Mouse (Mus musculus): Measurements from ENCODE around the gene Msrb2. TPM values are rescaled to one million over a fixed set of nuclear protein-coding genes. Genes with fewer than 3 reads are reported as not detected.
A peak's percentile ranks its signal among the peaks of the same experiment; 100 is the strongest.

Msrb2 gene
- polyA plus RNA-seq, 1 experiment from 2014 or later, result 25.4 TPM

DNA sequence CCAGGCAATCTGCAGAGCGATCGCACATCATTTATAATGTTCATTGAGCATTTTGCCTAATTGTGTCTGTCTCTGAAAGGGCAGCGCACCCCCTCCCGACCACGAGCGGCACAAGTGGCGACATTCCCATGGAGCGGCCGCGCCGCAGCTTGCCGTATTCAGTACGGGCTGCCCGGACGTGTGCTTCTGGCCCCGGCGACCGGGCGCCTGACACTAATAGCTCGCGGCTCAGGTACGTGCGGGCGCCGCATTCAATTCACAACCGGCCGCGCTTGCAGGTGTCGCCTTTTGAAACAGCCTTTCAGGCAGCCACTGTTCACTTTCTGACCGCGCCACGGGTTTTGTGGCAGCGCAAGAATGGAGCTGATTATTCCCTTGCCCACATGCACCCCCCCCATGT lies 59.5 kb downstream of the Msrb2 start:
- Histone ChIP-seq H3K4me1 (peaks cover 16% of the 10 kb centered on the region), H3K36me3 (no peaks in the 10 kb centered on the region), H3K27me3 (peaks cover 88% of the 10 kb centered on the region), H3K4me2 (peak overlapping the region; percentile 29; the same call in 1 of the 2 replicates), H3K9ac (no peak overlapping the region), H3K9me3 (no peaks in the 10 kb centered on the region), H3K4me3 (no peak overlapping the region), H3K27ac (no peak overlapping the region)
- ATAC-seq (ENCODE audit: insufficient number of reproducible peaks, low FRiP score, low TSS enrichment, low read depth), result no peak
- under 1% methylated on average over 33 of the region's 33 CpGs for WGBS

DNA sequence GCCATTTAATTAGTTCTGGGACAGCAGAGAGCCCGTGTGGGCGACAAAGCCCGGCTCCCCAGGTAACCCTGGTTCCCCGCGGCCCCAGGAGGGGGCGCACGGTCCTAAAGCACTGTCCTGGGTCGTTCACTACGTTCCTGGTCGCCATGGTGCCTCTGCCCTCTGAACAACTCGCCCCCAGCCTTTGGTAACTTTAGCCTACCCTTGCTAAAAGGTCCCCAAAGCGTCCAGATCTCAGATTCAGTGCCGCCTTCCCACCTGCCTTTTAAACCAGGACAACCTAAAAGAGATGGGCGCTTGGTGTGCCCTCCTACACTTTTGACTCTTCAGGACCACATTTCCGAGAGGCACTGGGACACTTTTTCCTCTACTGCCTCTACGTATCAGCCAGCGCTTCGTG lies 59.9 kb downstream of the Msrb2 start:
- Histone ChIP-seq H3K27me3 (peaks cover 91% of the 10 kb centered on the region), H3K4me2 (no peak overlapping the region), H3K4me3 (no peak overlapping the region), H3K4me1 (peaks cover 16% of the 10 kb centered on the region), H3K36me3 (no peaks in the 10 kb centered on the region), H3K9me3 (no peaks in the 10 kb centered on the region), H3K9ac (no peak overlapping the region), H3K27ac (no peak overlapping the region)
- under 1% methylated on average over 18 of the region's 18 CpGs for WGBS
- no peak for ATAC-seq (ENCODE audit: insufficient number of reproducible peaks, low FRiP score, low TSS enrichment, low read depth)

DNA sequence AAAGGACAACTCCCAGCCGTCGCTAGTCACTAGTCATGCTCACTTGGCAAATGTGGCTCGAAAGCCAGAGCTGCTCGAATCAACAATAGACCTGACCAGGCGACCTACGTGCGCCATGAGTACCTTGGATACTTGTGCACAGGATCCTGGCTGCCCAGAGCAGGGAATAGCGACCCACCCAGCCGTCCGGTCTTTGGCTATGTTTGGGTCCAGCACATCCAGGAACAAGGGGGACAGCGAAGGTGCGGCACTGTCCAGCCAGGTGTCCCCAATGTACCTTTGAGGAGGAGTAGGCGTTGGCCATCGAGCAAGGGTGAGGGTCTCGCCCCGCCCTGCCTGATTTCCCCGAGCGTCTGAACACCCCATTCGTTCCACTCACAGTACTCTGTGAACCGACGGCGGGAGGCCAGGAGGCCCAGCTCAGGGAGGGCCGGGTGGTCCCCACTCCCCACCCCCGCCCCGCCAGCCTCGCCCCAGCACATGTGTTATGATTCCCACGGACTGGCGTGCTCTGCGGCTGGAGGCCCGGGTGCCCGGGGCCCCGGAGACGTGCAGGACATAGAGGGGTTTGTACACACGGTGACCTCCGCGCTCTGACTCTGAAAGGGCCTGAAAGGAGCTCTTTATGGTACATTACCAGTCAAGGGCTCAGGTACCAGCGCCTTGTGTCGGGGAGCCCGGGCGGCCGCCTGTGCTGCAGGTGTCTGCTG lies 60.5 kb downstream of the Msrb2 start:
- no peak overlapping the region for H3K27ac ChIP-seq
- no peak for ATAC-seq (ENCODE audit: insufficient number of reproducible peaks, low FRiP score, low TSS enrichment, low read depth)
- H3K27me3 ChIP-seq, result peaks cover 85% of the 10 kb centered on the region
- 3% methylated on average over 41 of the region's 41 CpGs for WGBS
- H3K36me3 ChIP-seq, result no peaks in the 10 kb centered on the region
- H3K4me1 ChIP-seq, result peaks cover 16% of the 10 kb centered on the region
- no peak overlapping the region for H3K9ac ChIP-seq
- no peaks in the 10 kb centered on the region for H3K9me3 ChIP-seq
- no peak overlapping the region for H3K4me2 ChIP-seq
- H3K4me3 ChIP-seq, result no peak overlapping the region

GRCm38 (mm10) chr2:19444346-19444745 lies 73.1 kb downstream of the Msrb2 start:
- Histone ChIP-seq H3K27ac (no peak overlapping the region), H3K27me3 (peaks cover 90% of the 10 kb centered on the region), H3K9me3 (no peaks in the 10 kb centered on the region), H3K9ac (no peak overlapping the region), H3K4me1 (peaks cover 23% of the 10 kb centered on the region), H3K4me3 (no peak overlapping the region), H3K4me2 (no peak overlapping the region), H3K36me3 (no peaks in the 10 kb centered on the region)
- WGBS, result 3% methylated on average over 9 of the region's 9 CpGs
- no peak for ATAC-seq (ENCODE audit: insufficient number of reproducible peaks, low FRiP score, low TSS enrichment, low read depth)

Other genes with a start within 250 kb of the Msrb2 start
- gene Armc3, start 172.1 kb upstream of the Msrb2 start, polyA plus RNA-seq (2015; fragmentation: Nextera tagmentation; extraction: Ambion mirVana), result 0.07 and 0.23 TPM in 2 replicates
- not detected in 2 replicates for gene Ptf1a, start 74.2 kb downstream of the Msrb2 start, polyA plus RNA-seq (2015; fragmentation: Nextera tagmentation; extraction: Ambion mirVana)
- not detected in 2 replicates for gene 4921504E06Rik, start 182.5 kb downstream of the Msrb2 start, polyA plus RNA-seq (2015; fragmentation: Nextera tagmentation; extraction: Ambion mirVana)

Measured in limb, embryonic 15.5 days (tissue).